Mouse (Mus musculus) thymus, adult 2 months (tissue): ENCODE data around the gene Adam12. TPM values are rescaled to one million over a fixed set of nuclear protein-coding genes. Genes with fewer than 3 reads are reported as not detected.
"Not testable (repeated sequence)": the region's sequence is repeated elsewhere in the genome, so short reads cannot be mapped to it uniquely, and the experiment has no call there.

Experiments
- DNase-seq: peaks from one replicate; pipeline ENCODE4 v3.0.0; 2021
- H3K27ac ChIP-seq: fragments of 200-500 bp; 2 replicates; pipeline ENCODE4 v1.5.1; 2012; ENCODE audit warnings: low read length, control low read depth; ENCODE audit not compliant: control insufficient read depth, insufficient read depth
- H3K27me3 ChIP-seq: fragments of 200-500 bp; 2 replicates; pipeline ENCODE4 v1.6.1; 2012; ENCODE audit warnings: mild to moderate bottlenecking, low read length, moderate library complexity, mixed read lengths; ENCODE audit not compliant: control insufficient read depth, insufficient read depth
- H3K36me3 ChIP-seq: fragments of 200-500 bp; 2 replicates; pipeline ENCODE4 v1.6.1; 2012; ENCODE audit warnings: mild to moderate bottlenecking, low read length, moderate library complexity; ENCODE audit not compliant: control insufficient read depth, insufficient read depth
- H3K4me1 ChIP-seq: fragments of 200-500 bp; replicated peaks from 2 replicates; pipeline ENCODE4 v1.6.1; 2012; ENCODE audit warnings: low read length; ENCODE audit not compliant: control insufficient read depth, insufficient read depth
- H3K4me3 ChIP-seq: fragments of 200-500 bp; 2 replicates; pipeline ENCODE4 v1.5.1; 2012; ENCODE audit warnings: mild to moderate bottlenecking, low read length, control low read depth, moderate library complexity; ENCODE audit not compliant: control insufficient read depth, insufficient read depth
- CTCF ChIP-seq: fragments of 200-500 bp; IDR thresholded peaks from 2 replicates; pipeline ENCODE4 v1.5.1; 2012; ENCODE audit warnings: mild to moderate bottlenecking, control low read depth, low read length, moderate library complexity, borderline replicate concordance; ENCODE audit not compliant: control insufficient read depth, poor library complexity, insufficient read depth; ENCODE audit errors: extremely low read depth
- POLR2A ChIP-seq: fragments of 200-500 bp; IDR thresholded peaks from 2 replicates; pipeline ENCODE4 v1.6.1; 2012; ENCODE audit warnings: mild to moderate bottlenecking, low read length, control low read depth, moderate library complexity; ENCODE audit not compliant: control insufficient read depth, poor library complexity, insufficient read depth; ENCODE audit errors: extremely low read depth
- WGBS: fragments of 180-500 bp; shearing (Covaris S2); methylation state at CpG from one replicate; pipeline ENCODE4 v1.1.7; 2018; 5-methylcytosine and 5-hydroxymethylcytosine counted together
- polyA plus RNA-seq: library from polyadenylated mRNA; depleted of rRNA; stranded (reverse); fragments of >200 nt; gene quantifications from 2 replicates; pipeline ENCODE4 v1.2.3, GENCODE M21; 2012

Adam12 gene
- polyA plus RNA-seq, 1 experiment, result 29.0 TPM

GRCm38 (mm10) chr7:133888926-133889920 is 342.7 kb downstream of the Adam12 start:
- 88% methylated on average over 19 of the region's 19 CpGs for WGBS
- Histone ChIP-seq H3K4me3 (no peak overlapping the region), H3K36me3 (no peaks in the 10 kb centered on the region), H3K27me3 (no peaks in the 10 kb centered on the region), H3K27ac (no peak overlapping the region), H3K4me1 (no peaks in the 10 kb centered on the region)
- DNase-seq, result no peak
- TF ChIP-seq POLR2A (no peak), CTCF (no peak)

GRCm38 (mm10) chr7:133884759-133885431 is 347.1 kb downstream of the Adam12 start:
- WGBS, result 94% methylated on average over 5 of the region's 9 CpGs
- DNase-seq, result not testable (repeated sequence)

GRCm38 (mm10) chr7:133879761-133880160 is 352.2 kb downstream of the Adam12 start:
- no peak for DNase-seq
- WGBS, result 95% methylated on average over 8 of the region's 8 CpGs
- H3K36me3 ChIP-seq, result no peaks in the 10 kb centered on the region

More at GRCm38 (mm10) chr7:133884759-133885431, 347.1 kb downstream of the Adam12 start:
- not testable (repeated sequence) for H3K27me3 ChIP-seq, H3K36me3 ChIP-seq, H3K27ac ChIP-seq, H3K4me1 ChIP-seq, H3K4me3 ChIP-seq

GRCm38 (mm10) chr7:133876646-133877342 is 355.2 kb downstream of the Adam12 start:
- DNase-seq, result no peak
- TF ChIP-seq CTCF (no peak), POLR2A (no peak)
- Histone ChIP-seq H3K27me3 (no peaks in the 10 kb centered on the region), H3K4me3 (no peak overlapping the region), H3K4me1 (no peaks in the 10 kb centered on the region), H3K36me3 (no peaks in the 10 kb centered on the region), H3K27ac (no peak overlapping the region)
- 85% methylated on average over 17 of the region's 17 CpGs for WGBS

More at GRCm38 (mm10) chr7:133879761-133880160, 352.2 kb downstream of the Adam12 start:
- Histone ChIP-seq H3K4me3 (no peak overlapping the region), H3K27me3 (no peaks in the 10 kb centered on the region), H3K27ac (no peak overlapping the region), H3K4me1 (no peaks in the 10 kb centered on the region)
- TF ChIP-seq CTCF (no peak), POLR2A (no peak)

- H3K27me3 ChIP-seq, result no peaks in the 10 kb centered on the region
- no peak for TF ChIP-seq POLR2A
- no peak overlapping the region for H3K4me3 ChIP-seq
- H3K36me3 ChIP-seq, result no peaks in the 10 kb centered on the region
- no peaks in the 10 kb centered on the region for H3K4me1 ChIP-seq
- DNase-seq, result no peak
- 82% methylated on average over 3 of the region's 3 CpGs for whole genome bisulfite sequencing
- no peak overlapping the region for H3K27ac ChIP-seq
Observed at GRCm38 (mm10) chr7:133876139-133876538, 355.8 kb downstream of the Adam12 start.

GRCm38 (mm10) chr7:133872701-133873100 is 359.2 kb downstream of the Adam12 start:
- no peak overlapping the region for H3K4me3 ChIP-seq
- no peak for DNase-seq
- WGBS, result 84% methylated on average over 5 of the region's 5 CpGs
- H3K4me1 ChIP-seq, result no peaks in the 10 kb centered on the region
- H3K36me3 ChIP-seq, result no peaks in the 10 kb centered on the region
- no peak overlapping the region for H3K27ac ChIP-seq
- TF ChIP-seq CTCF (no peak), POLR2A (no peak)
- H3K27me3 ChIP-seq, result no peaks in the 10 kb centered on the region
